Mouse (Mus musculus) lung, postnatal 0 days (tissue): ENCODE measurements at regions not wholly inside any gene's neighbourhood (a gene's known extent, or its start where the extent isn't known, plus 50 kb on each side); places are given as distances from the start of the nearest gene placed in this dataset.

Source experiments
- ATAC-seq: fragments of 200-750 bp; cut with Nextera tagmentation; 2 replicates; pipeline ENCODE4 v1.8.0; 2017; ENCODE audit warnings: moderate library complexity
- DNase-seq: peaks from one replicate; pipeline ENCODE4 v3.0.0-alpha.2; 2016; ENCODE audit warnings: low spot score
- H3K27ac ChIP-seq: fragments of 300-500 bp; sonication (generic); 2 replicates; pipeline ENCODE4 v1.5.1; 2014; ENCODE audit warnings: antibody characterized with exemption, mild to moderate bottlenecking, low read length, mixed read lengths
- H3K27me3 ChIP-seq: fragments of 300-500 bp; sonication (generic); replicated peaks from 2 replicates; pipeline ENCODE4 v1.6.1; 2014; ENCODE audit warnings: low read length, mixed read lengths; ENCODE audit not compliant: insufficient read depth
- H3K36me3 ChIP-seq: fragments of 300-500 bp; sonication (generic); 2 replicates; pipeline ENCODE4 v1.6.1; 2014; ENCODE audit warnings: low read length, mixed read lengths; ENCODE audit not compliant: insufficient read depth
- H3K4me1 ChIP-seq: fragments of 300-500 bp; sonication (generic); 2 replicates; pipeline ENCODE4 v1.6.1; 2014; ENCODE audit warnings: antibody characterized with exemption, low read depth, low read length, mixed read lengths; ENCODE audit not compliant: insufficient read depth
- H3K4me2 ChIP-seq: fragments of 300-500 bp; sonication (generic); replicated peaks from 2 replicates; pipeline ENCODE4 v1.6.1; 2014; ENCODE audit warnings: low read depth, mild to moderate bottlenecking, low read length, moderate library complexity, mixed read lengths
- H3K4me3 ChIP-seq: fragments of 300-500 bp; sonication (generic); 2 replicates; pipeline ENCODE4 v1.5.1; 2014; ENCODE audit warnings: low read depth, low read length
- H3K9ac ChIP-seq: fragments of 300-500 bp; sonication (generic); replicated peaks from 2 replicates; pipeline ENCODE4 v1.6.1; 2014; ENCODE audit warnings: low read depth, mild to moderate bottlenecking
- H3K9me3 ChIP-seq: fragments of 300-500 bp; sonication (generic); 2 replicates; pipeline ENCODE4 v1.6.1; 2016; ENCODE audit warnings: low read length, mixed read lengths
- CTCF ChIP-seq: IDR thresholded peaks from 2 replicates; pipeline ENCODE4 v1.5.1; 2016; ENCODE audit warnings: antibody characterized with exemption, mild to moderate bottlenecking
- EP300 ChIP-seq: IDR thresholded peaks from 2 replicates; pipeline ENCODE4 v1.6.1; 2016; ENCODE audit warnings: antibody characterized with exemption, mild to moderate bottlenecking, control low read depth
- WGBS: fragments of 180-500 bp; shearing (Covaris S2); extraction: QIAGEN DNeasy Blood & Tissue Kit; methylation state at CpG from one replicate; pipeline ENCODE4 v1.1.7; 2014; 5-methylcytosine and 5-hydroxymethylcytosine counted together

- whole genome bisulfite sequencing: 68% methylated on average over 9 of the region's 9 CpGs
- no peak for DNase-seq
- H3K4me1 ChIP-seq: no peaks in the 10 kb centered on the region
- H3K27me3 ChIP-seq: no peaks in the 10 kb centered on the region
- no peak for TF ChIP-seq EP300
- no peak for TF ChIP-seq CTCF
- H3K4me3 ChIP-seq: no peak overlapping the region
- no peak overlapping the region for H3K27ac ChIP-seq
- no peak overlapping the region for H3K4me2 ChIP-seq
- no peak for ATAC-seq
- no peaks in the 10 kb centered on the region for H3K36me3 ChIP-seq
- no peak overlapping the region for H3K9ac ChIP-seq
- H3K9me3 ChIP-seq: no peaks in the 10 kb centered on the region
Measured at GRCm38 (mm10) chr6:13920809-13921760, 49.8 kb upstream of the 2610001J05Rik start.
